Mouse (Mus musculus) monocyte, adult 5-6 weeks (primary cell): ENCODE measurements around the gene Arpc1a. TPM values are rescaled to one million over a fixed set of nuclear protein-coding genes. Genes with fewer than 3 reads are reported as not detected.
A peak's percentile ranks its signal among the peaks of the same experiment; 100 is the strongest.
"Not testable (repeated sequence)": the region's sequence is repeated elsewhere in the genome, so short reads cannot be mapped to it uniquely, and the experiment has no call there.

Experiments used
- ATAC-seq: fragments of 153-309, 156-312 bp; replicated peaks from 2 replicates; pipeline ENCODE4 v1.8.0; 2017; ENCODE audit warnings: mild to moderate bottlenecking; ENCODE audit not compliant: low TSS enrichment, insufficient number of reproducible peaks, severe bottlenecking, poor library complexity, low FRiP score
- total RNA-seq: library from RNA; stranded (forward); fragments of 200-1000, 200-491, 200-594 nt; gene quantifications from 3 replicates; pipeline ENCODE4 v1.2.3, GENCODE M21; 2017

Arpc1a gene
- total RNA-seq, 1 experiment from 2014 or later, result 85.9 TPM

- not testable (repeated sequence) for ATAC-seq
Observed at GRCm38 (mm10) chr5:145129773-145130172, 46.1 kb downstream of the Arpc1a start.

DNA sequence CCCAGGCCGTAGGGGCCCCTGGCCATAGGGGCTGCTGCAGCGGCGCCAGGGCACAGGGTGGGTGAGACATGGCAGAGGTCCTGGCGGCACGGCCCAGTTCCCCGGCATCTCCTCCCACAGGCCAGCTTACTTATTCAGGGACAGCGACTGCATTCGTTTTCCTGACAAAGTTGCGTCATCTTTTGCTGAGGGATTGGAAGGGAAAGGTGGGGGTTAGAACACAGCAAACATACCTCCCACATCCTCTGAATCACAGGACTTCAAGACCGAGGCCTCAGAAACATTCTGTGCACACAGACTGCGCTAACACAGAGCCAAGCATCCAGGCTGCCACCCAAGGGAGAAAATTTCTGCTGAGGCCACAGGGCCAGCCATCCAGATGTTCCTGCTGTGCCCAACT is 46.6 kb downstream of the Arpc1a start:
- no peak for ATAC-seq

GRCm38 (mm10) chr5:145130995-145131394 is 47.4 kb downstream of the Arpc1a start:
- ATAC-seq, result no peak

- ATAC-seq, result not testable (repeated sequence)
Observed at GRCm38 (mm10) chr5:145133275-145133674, 49.6 kb downstream of the Arpc1a start.

DNA sequence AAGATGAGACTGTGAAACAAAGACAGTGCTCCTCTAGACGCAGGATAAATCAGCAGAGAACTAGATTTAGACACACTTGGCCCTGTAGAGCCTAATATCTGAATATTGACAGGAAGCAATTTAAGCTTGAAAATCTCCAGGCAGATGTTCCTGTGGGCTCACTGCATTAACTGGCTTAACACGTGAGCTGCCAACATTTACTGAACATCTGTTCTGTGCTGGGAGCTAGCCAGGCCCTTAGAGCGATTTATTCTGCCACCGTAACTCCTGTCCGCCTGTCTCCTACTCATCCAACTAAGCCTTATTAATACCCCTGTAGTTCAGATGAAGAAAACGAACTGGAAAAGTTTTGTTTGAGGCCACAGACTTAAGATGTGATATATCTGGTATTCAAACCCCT is 55.2 kb downstream of the Arpc1a start:
- ATAC-seq, result no peak

- peak; percentile 81 for ATAC-seq
Observed at GRCm38 (mm10) chr5:145139571-145140519, 56.2 kb downstream of the Arpc1a start, which contains the start of the genes Pdap1 and Bud31. Gene Pdap1 (minus strand): TSS chr5:145140238. Gene Bud31 (plus strand): TSS chr5:145140362.

DNA sequence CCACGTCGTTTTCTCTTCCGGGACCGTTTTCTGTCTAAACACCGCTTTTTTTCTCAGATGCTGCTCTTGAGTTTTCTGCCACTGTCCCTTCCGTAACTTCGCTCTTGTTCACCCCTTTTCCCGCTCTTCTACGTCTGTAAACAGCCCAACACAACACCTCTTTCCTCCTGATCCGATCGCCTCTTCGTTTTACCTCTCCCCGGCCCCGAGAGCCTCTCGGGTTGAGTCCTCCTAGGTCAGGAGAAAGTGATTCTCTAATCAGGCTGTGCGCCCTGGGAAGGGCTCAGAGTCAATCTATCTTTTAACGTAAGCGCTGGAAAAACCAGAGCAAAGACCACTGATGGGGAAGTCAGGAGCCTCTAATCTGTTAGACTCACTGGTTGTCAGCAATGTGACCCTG is 57.0 kb downstream of the Arpc1a start:
- ATAC-seq, result no peak

- no peak for ATAC-seq
Observed at GRCm38 (mm10) chr5:145147748-145148147, 64.1 kb downstream of the Arpc1a start.

DNA sequence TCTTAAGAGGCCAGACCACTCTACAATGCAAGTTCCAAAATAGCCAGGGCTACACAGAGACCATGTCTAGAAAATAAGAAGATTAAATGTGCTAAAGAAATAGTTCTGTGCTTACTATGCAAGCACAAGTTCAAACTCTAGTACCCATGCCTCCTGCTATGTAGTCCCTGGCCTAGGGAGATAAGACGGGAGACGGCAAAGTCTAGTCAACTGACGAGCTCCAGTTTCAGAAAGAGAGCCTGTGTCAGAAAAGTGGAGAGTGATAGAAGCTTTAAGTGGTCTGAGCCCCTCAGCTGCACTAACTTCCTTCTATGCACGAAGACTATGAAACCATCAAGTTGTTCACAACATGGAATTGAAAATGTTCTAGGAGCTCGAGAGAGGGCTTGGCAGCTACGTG is 65.7 kb downstream of the Arpc1a start:
- ATAC-seq, result no peak

DNA sequence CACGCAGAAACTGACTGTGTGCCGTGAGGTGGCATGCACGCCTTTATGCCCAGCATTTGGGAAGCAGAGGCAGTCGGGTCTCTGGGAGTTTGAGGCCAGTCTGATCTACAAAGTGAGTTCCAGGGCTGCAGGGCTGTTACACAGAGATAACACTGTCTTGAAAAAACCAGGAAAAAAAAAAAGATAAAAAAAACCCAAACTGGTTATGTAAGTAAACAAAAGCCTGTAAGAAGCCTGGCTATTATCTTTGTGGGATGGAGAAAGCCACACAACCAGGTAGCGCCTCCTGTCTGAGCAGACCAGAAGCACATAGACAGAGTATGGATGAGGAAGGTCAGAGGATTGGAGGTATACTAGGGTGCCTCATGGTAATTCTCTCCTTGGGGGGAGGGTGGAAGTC is 69.1 kb downstream of the Arpc1a start:
- no peak for ATAC-seq

Other genes with a start within 250 kb of the Arpc1a start
- 11.8 to 23.2 TPM (median 17.6 TPM) in 3 replicates for gene Smurf1, start 118.0 kb upstream of the Arpc1a start, total RNA-seq
- gene Gm4871, start 51.1 kb upstream of the Arpc1a start, total RNA-seq, result not detected in 3 replicates
- gene 1700018F24Rik, start 40.8 kb upstream of the Arpc1a start, total RNA-seq, result not detected in 3 replicates
- gene Kpna7, start 200 bp downstream of the Arpc1a start, total RNA-seq, result not detected in 3 replicates
- 406 to 524 TPM (median 463 TPM) in 3 replicates for gene Arpc1b, start 30.4 kb downstream of the Arpc1a start, total RNA-seq
- gene Pdap1, start 56.4 kb downstream of the Arpc1a start, total RNA-seq, result 93.1 to 106 TPM (median 95.5 TPM) in 3 replicates
- gene Bud31, start 56.5 kb downstream of the Arpc1a start, total RNA-seq, result 212 to 285 TPM (median 240 TPM) in 3 replicates
- 14.4 to 20.3 TPM (median 16.1 TPM) in 3 replicates for gene Ptcd1, start 83.3 kb downstream of the Arpc1a start, total RNA-seq
- 24.9 to 38.9 TPM (median 31.3 TPM) in 3 replicates for gene Cpsf4, start 83.4 kb downstream of the Arpc1a start, total RNA-seq
- 94.3 to 131 TPM (median 97.4 TPM) in 3 replicates for gene Atp5j2, start 108.2 kb downstream of the Arpc1a start, total RNA-seq
- 44.2 to 69.7 TPM (median 65.2 TPM) in 3 replicates for gene Zkscan14, start 118.0 kb downstream of the Arpc1a start, total RNA-seq
- gene Zkscan5, start 120.7 kb downstream of the Arpc1a start, total RNA-seq, result 6.5 to 10.6 TPM (median 9.0 TPM) in 3 replicates
- 54.6 to 56.2 TPM (median 55.3 TPM) in 3 replicates for gene Zfp655, start 147.9 kb downstream of the Arpc1a start, total RNA-seq
- gene Zscan25, start 196.7 kb downstream of the Arpc1a start, total RNA-seq, result 10.4 to 12.5 TPM (median 10.6 TPM) in 3 replicates